Mouse (Mus musculus) embryo, embryonic 11.5 days (tissue): ENCODE measurements around the gene Src.
"Not testable (repeated sequence)": the region's sequence is repeated elsewhere in the genome, so short reads cannot be mapped to it uniquely, and the experiment has no call there.

Experiments
- DNase-seq: peaks from one replicate; pipeline ENCODE4 v3.0.0-alpha.2; 2012; ENCODE audit warnings: low read depth, low spot score

The Src gene

DNA sequence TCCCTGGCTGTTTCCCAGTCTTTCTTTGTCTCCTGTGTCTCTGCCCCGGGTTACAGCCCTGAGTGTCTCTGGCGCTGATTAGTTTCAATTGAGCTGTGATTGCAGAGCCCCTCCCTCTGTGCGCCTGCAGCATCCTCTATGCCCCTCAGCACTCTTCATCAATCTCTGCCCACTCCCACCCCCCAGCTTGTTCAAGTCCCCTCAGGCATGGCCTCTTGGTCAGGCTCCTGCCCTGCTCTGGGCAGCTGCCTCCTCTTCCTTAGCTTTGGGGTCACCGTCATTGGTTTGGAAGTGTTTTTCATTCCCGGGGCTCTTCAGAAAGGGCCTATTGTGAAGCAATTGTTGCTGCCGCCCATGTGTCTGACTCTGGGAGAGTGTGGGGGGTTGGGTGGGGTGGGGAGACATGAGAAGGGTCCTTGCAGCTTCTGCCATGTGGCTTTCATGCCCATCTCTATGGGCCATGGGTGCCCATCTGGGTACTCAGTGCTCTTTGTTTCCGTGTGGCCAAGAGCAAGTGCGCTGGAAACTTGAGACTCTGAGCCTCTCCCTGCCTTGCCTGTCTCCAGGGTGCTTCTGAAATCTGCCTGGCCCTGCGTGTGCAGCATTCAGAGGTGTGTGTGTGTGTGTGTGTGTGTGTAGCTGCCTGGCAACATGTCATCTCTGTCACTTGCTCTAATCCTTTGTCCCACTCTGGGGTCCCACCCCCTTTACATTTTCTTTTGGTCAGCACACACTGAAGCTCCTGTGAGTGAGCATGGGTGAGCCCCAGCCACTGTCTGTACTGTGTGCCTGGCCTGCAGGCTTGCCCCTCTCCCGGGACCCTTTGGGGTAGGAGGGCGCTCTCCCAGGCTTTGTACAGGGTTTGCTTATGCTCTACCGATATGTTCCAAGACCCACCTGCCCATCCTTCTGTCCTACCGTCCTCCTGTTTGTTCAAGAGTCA, 57.5 kb downstream of the Src start:
- no peak for DNase-seq

DNA sequence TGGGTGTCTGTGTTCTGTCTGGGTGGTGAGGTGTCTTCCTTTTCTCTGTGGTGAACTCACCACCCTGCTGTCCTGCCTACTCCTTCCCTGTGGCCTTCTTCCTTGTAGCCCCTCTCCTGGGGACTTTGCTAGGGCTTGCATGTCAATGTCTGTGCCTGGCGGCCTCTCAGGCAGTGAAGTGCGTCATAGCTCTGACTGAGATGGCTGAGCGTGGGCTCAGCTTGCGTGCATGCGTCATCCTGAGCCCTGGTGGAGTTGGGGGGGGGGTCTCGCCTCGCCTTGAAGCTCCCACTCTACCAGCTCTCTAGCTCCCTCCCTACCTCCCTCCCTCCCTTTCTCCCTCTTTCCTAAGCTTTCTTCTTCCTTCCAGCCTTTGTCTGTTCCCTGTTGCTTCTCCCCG, 60.4 kb downstream of the Src start:
- DNase-seq, result no peak

- no peak for DNase-seq
These were observed 61.8 kb downstream of the Src start for GRCm38 (mm10) chr2:157479858-157480568.

DNA sequence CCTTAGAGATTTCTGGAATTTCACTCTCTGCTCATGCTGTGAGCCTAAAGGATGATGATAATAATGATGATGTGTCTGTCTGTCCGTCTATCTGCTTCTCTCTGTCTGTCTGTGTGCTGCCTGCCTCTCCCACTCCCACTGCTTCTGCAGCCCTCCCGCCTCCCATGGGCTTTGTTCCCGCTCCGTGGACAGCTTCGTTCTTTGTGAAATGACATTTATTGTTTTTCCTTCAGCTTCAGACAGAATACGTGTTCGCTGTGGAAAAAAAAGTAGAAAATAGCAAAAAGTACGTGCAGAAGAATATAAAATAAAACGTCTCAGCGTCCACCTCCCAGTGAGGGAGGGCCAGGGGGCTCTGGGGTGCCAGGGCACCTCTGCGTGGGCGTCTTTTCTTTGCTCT, 64.5 kb downstream of the Src start:
- no peak for DNase-seq

- not testable (repeated sequence) for DNase-seq
These were observed 68.3 kb downstream of the Src start for GRCm38 (mm10) chr2:157486559-157486958.

DNA sequence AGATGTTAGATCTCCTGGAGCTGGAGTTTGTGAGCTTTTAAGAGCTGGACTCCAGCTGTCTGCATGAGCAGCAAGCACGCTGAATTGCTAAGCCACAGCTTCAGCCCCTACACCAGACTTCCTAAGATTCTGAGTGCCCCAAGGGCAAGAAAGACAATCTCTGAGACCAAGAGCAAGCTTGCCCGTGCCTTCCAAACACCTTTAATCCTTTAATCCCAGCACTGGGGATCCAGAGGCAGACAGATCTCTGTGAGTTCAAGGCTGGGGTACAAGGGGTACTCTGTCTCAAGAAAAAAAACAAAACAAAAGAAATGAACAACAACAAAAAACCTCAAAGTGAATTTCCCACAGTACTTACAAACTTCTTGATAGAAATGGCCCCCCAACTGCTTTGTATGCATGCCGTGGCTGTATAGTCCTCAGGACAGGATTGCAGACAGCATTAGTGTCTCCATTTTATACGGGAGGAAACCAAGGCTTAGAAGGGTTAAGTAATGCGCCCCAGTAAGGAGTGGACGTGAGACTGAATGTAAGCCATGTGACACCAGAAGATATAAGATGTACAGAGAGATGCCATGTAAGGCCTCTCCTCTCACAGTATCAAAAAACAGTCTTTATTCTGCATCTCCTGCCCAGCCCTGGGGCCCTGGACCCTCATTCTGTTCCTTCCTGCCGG, 68.9 kb downstream of the Src start:
- DNase-seq, result no peak

- no peak for DNase-seq
These were observed 69.5 kb downstream of the Src start for GRCm38 (mm10) chr2:157487733-157488175.

GRCm38 (mm10) chr2:157493240-157493639, 75.0 kb downstream of the Src start:
- no peak for DNase-seq

- DNase-seq, result no peak
These were observed 80.3 kb downstream of the Src start for GRCm38 (mm10) chr2:157498529-157498928.

GRCm38 (mm10) chr2:157500364-157500763, 82.1 kb downstream of the Src start:
- DNase-seq, result no peak

DNA sequence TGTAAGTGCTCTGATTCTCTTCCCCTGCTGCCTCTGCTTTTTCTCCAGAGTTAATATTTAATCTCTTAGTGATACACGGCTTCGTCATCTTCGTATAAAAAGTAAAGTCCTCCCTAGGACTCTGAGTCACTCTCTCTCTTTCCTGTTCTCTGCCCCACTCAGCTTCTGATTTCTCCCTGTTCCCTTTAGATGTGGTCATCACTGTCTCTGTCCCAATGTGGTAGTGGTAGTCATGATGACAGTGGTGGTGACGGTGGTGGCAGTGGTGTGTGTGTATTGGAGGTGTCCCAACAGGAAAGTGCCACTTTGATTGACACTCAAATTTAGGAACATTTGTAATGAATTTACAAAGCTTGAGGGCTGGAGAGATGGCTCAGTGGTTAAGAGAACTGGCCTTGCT, 83.1 kb downstream of the Src start:
- no peak for DNase-seq

DNA sequence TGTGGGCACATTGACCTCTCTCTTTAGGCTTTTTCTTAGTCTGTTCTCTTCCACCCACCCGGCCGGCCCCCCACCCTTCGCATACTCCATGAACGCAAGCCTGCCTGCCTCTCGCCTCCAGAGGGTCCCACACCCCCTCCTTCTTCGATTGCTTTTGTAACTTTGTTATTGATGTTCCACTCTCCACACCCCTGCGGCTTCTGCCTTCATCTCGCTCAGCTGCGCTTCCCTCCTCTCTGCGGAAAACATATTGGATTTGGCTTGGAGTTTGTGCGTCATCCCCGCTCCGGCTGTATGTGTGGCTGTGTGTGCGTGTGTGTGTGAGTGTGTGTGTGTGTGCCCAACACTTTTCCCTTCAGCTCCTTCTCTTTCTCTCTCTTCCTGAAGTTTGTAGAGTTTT, 88.5 kb downstream of the Src start:
- no peak for DNase-seq

GRCm38 (mm10) chr2:157509182-157509581, 90.9 kb downstream of the Src start:
- no peak for DNase-seq

DNA sequence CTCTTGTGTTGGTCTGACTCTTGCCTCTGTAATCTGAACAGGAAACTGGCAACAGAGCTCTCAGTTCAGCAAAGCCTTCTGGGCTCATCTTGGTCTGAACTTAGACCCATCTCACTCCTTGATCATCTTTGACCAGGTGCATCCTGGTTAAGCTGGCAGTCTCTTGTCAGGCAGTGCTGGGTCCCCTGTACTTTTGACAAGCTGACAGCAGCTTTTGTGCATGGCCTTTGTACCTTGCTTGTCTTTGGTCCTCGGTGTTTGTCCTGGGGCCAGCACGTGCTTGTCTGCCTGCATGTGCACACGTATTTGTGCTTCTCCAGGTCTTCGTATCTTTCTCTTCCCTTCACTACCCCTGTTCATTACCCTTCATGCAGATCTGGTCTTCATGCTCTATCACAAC, 91.8 kb downstream of the Src start:
- DNase-seq, result no peak

GRCm38 (mm10) chr2:157512859-157513258, 94.6 kb downstream of the Src start:
- DNase-seq, result no peak

DNA sequence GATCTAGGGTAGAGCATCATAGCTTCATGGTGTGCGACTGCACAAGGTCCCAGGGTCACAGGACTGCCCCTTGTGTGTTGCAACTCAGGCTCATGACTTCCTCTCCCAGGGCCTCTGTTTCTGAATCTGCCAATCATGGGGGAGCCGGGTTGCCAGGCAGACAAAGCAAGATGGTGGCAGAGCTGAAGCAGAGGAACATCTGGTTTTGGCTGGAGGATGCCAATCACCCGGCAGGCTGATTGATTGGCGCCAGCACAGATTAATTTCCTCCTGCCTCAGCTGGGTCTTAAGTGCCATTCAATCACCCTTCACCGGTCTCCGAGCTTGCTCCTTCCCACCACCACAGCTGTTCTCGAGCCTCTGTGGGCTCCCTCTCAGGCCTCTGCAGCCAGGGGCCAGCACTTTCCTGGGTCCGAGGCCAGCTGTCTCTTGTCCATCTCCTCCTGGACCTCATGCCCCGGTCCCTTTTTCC, 95.5 kb downstream of the Src start:
- DNase-seq, result no peak

DNA sequence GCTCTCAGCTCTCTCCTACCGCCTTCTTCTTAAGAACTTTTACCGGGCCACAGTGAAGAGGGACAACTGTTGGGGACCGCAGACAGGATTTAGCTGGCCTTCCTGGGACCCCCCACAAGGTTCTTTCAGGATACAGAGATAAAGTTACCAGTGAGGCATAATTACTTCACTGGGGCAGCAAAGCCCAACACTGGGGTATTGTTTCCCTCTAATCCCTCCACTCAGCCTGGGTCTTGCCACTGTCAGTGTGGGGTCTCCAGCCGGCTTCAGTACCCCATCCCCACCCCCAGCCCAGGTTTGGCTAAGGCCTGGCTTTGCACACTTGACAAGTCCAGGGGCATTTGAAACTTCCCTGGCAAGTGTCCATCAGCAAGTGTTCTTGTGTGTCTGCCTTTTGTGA, 96.1 kb downstream of the Src start:
- DNase-seq, result no peak

DNA sequence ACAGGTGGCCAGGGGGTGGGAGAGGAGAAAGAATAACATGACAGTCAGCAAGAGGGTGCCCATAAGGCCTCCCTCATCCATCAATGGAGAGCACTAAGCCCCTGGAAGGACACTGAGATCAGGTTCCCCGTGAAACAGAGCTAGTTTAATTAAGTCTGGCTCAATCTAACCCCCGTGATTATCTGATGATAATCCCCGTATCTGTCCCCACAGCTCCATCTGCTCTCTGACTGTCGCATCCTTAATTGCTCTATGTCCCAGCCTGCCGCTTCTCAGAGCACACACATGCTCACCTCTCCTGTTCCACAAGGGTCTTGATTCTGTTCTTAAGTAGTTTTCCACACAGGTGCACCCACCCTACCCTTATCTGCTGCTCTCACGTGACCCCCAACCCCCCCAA, 99.3 kb downstream of the Src start:
- DNase-seq, result no peak

GRCm38 (mm10) chr2:157518451-157518850, 100.2 kb downstream of the Src start:
- no peak for DNase-seq

DNA sequence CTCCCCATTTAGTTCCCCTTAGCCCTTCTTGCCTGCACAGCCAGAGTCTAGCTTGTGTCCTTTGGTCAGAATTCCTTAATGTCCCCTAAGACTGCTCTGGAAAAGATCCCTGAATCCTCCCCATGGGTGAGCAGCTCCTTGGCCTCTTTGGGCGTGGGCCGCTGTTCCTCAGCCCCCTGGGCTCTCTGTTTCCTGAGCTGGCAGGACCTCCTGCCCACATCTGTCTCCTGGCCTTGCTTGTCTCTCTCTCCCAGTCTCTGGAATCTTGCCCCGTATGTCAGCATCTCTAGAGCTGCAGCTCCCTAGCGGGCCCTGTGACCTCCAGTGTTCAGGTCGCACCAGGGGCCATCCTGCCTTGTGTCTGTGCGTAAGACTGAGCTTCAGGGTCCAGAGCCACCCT, 101.2 kb downstream of the Src start:
- no peak for DNase-seq

- no peak for DNase-seq
These were observed 102.3 kb downstream of the Src start for GRCm38 (mm10) chr2:157520496-157520895.
